Mouse (Mus musculus) MEL (cell line): Measurements from ENCODE around the gene Kcnn1.

Experiments used
- CTCF ChIP-seq, 3 experiments: IDR thresholded peaks in 2 of 3; conservative IDR thresholded peaks in 1 of 3; 2 replicates each; pipeline ENCODE4 v1.5.1; 2011 to 2012; ENCODE audit warnings: low read length in 3 of 3, low read depth in 2 of 3, mild to moderate bottlenecking in 2 of 3, improper control_type of control experiment in 1 of 3, inconsistent platforms in 1 of 3, mixed read lengths in 1 of 3, moderate library complexity in 1 of 3; ENCODE audit not compliant: control insufficient read depth in 1 of 3, insufficient read depth in 1 of 3, poor library complexity in 1 of 3, severe bottlenecking in 1 of 3
- SMC3 ChIP-seq: IDR thresholded peaks from 2 replicates; pipeline ENCODE4 v1.6.1; 2011; ENCODE audit warnings: low read depth, low read length, improper control_type of control experiment
- ZKSCAN1 ChIP-seq: IDR thresholded peaks from 2 replicates; pipeline ENCODE4 v1.6.1; 2012; ENCODE audit warnings: low read depth, mild to moderate bottlenecking, inconsistent platforms, low read length, improper control_type of control experiment, moderate library complexity

GRCm38 (mm10) chr8:70807304-70807703, 55.8 kb downstream of the Kcnn1 start:
- TF ChIP-seq CTCF (IDR thresholded peaks at IDR 0.05 in 2 of 3, conservative IDR thresholded peaks at IDR 0.05 in 1 of 3; ENCODE audit: control insufficient read depth in 1 of 3, insufficient read depth in 1 of 3, low read depth in 2 of 3, low read length in 3 of 3, poor library complexity in 1 of 3, severe bottlenecking in 1 of 3) (no peak), ZKSCAN1 (no peak), SMC3 (no peak)
